Mouse (Mus musculus) layer of hippocampus, adult 11-12 months (tissue): ENCODE measurements around the gene Fnbp1.
"Not testable (repeated sequence)": the region's sequence is repeated elsewhere in the genome, so short reads cannot be mapped to it uniquely, and the experiment has no call there.

Experiments used
- DNase-seq: peaks from one replicate; pipeline ENCODE4 v3.0.0; 2022; ENCODE audit warnings: low spot score

The Fnbp1 gene

DNA sequence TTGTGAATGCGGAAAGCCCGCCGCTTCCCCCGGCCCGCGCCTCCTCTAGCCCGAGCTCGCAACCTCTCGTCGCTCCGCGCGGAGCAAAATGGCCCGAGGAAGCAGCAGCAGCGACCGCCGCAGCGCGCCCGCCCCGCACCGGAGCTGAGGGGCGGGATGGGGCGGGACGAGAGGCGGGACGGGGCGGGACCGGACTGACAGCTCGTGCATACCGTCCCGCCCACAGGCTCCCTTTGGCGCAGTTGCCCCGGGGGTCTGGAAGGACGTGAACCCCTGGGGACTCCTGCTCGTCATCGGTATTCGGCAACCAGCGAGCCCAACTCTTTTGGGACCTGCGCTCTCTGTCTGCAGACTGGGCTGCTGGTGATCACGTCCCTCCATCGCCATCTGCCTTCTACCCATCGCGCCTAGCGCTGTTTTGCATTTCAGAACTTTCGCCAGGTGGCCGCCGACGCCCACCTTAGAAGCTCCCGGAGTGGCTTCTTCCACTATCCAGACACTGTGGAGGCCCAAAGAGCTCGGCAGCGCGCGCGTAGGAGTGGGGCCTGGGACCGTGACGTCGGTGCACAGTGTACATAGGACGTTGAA, at the start of gene Fnbp1:
Fnbp1 (minus strand) TSS at position 142 of the 588 bp plus-strand sequence.
- DNase-seq, result peak; percentile 88

GRCm38 (mm10) chr2:31189654-31190053, 47.8 kb upstream of the Fnbp1 start:
- DNase-seq, result no peak

GRCm38 (mm10) chr2:31188691-31189090, 46.9 kb upstream of the Fnbp1 start:
- DNase-seq, result no peak

- DNase-seq, result no peak
These were observed 42.0 kb upstream of the Fnbp1 start for GRCm38 (mm10) chr2:31183830-31184229.

DNA sequence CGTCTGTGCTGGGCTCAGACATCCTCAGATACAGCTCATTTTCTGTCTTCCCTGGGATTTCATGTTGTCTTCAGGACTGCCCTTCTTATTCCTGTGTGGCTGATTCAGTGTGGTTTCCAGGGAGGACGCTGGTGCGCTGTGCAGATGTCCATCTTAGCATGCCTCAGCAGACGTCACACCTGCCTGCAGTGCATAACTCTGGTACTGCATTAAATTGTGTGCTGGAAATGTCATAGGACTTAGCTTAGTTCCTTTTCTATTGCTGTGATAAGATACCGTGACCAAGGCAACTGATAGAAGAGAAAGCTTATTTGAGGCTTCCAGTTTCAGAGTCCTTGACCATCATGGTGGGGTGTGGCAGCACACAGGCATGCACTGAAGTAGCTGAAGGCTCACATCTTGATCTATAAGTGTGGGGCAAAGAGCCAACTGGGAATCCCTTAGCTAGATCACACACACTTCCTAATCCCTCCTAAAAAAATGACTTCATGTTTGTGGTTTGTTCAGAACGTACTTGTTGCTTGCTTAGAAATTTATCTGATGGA, 41.0 kb upstream of the Fnbp1 start:
- DNase-seq, result no peak

- DNase-seq, result no peak
These were observed 38.3 kb upstream of the Fnbp1 start for GRCm38 (mm10) chr2:31180081-31180551.

GRCm38 (mm10) chr2:31179471-31179870, 37.7 kb upstream of the Fnbp1 start:
- no peak for DNase-seq

GRCm38 (mm10) chr2:31178593-31178992, 36.8 kb upstream of the Fnbp1 start:
- DNase-seq, result not testable (repeated sequence)

DNA sequence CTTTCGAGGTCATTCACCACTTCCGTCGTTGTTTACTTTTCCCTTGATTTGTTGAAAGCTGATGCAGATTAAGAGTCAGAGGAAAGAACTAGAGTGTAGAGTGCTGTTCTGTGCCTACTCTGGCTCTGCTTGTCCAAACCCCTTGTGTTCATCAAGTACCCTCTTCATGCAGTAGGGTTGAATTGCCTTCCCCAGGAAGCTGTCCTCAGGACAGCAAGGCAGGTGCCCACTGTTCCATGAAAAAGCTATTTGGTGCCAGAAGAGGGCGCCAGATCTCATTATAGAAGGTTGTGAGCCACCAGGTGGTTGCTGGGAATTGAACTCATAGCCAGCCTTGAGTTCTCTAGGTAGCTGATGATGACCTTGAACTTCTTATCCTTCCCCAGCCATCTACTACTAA, 31.5 kb upstream of the Fnbp1 start:
- no peak for DNase-seq

- DNase-seq, result no peak
These were observed 30.7 kb upstream of the Fnbp1 start for GRCm38 (mm10) chr2:31172536-31172935.

GRCm38 (mm10) chr2:31172001-31172400, 30.2 kb upstream of the Fnbp1 start:
- DNase-seq, result peak; percentile 25

- DNase-seq, result no peak
These were observed 28.4 kb upstream of the Fnbp1 start for GRCm38 (mm10) chr2:31170164-31170563.

GRCm38 (mm10) chr2:31169001-31169400, 27.2 kb upstream of the Fnbp1 start:
- DNase-seq, result no peak

DNA sequence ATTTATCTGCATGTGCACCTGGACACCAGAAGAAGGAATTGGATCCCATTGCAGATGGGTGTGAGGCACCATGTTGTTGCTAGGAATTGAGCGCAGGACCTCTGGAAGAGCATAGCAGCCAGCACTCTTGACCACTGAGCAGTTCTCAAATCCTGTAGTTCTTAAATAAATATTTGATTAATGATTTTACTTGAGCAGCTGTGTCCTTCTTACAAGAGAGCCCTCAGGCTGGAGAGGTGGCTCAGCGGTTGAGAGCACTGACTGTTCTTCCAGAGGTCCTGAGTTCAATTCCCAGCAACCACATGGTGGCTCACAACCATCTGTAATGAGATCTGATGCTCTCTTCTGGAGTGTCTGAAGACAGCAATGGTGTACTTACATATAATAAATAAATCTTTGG, 25.8 kb upstream of the Fnbp1 start:
- not testable (repeated sequence) for DNase-seq

GRCm38 (mm10) chr2:31165529-31165928, 23.7 kb upstream of the Fnbp1 start:
- no peak for DNase-seq

- DNase-seq, result no peak
These were observed 23.1 kb upstream of the Fnbp1 start for GRCm38 (mm10) chr2:31164841-31165455.

DNA sequence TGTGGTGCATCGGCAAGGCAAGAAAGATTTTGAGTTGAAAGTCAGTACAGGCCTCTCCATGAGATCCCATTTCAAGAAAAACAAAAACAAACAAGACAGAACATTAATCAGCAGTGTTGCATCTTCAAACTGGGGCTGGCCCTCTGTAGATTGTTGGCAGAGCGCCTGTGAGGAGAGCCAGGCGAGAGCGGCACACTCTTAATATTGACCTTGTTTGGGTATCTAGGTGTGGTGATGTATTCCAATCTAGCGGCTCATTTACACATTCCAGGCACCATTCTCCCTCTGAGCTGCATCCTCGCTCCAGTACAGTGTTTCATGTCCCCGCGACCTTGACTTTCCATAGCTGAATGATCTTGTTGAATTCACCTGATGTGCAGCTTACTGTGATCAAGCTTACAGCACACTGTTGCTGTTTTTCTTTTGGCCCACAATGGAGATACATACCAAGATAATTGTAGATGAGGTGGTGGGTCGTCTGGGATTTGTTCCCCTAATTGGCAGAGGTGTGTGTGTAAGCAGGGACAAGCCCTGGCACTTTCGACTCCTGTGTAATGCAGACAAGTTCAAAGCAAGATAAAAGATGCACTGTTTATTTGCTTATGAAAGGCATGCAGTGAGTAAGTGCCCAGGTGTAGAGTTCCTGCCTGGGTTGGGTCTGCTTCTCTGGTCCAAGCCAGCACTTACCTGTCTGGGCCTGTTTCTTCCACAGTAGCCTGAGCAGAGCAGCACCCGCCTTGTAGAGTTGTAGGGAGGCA, 21.7 kb upstream of the Fnbp1 start:
- DNase-seq, result no peak

DNA sequence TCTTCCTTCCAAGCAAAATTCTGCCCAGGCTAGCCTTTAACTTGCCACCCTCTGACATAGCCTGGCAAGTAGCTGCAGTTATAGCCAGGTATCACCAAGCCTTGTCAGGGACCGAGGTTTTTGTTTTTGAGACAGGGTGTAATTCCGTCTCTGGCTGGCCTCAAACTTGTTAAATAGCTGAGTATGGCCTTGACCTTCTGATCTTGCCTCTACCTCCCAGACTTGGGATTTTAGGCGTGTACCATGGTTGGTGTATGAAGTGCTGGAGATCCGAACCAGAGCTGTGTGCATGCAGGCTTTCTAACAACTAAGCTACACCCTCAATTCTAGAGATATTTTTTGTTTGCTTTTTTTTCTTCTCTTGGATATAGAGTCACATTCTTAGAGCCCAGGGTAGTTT, 19.8 kb upstream of the Fnbp1 start:
- no peak for DNase-seq

DNA sequence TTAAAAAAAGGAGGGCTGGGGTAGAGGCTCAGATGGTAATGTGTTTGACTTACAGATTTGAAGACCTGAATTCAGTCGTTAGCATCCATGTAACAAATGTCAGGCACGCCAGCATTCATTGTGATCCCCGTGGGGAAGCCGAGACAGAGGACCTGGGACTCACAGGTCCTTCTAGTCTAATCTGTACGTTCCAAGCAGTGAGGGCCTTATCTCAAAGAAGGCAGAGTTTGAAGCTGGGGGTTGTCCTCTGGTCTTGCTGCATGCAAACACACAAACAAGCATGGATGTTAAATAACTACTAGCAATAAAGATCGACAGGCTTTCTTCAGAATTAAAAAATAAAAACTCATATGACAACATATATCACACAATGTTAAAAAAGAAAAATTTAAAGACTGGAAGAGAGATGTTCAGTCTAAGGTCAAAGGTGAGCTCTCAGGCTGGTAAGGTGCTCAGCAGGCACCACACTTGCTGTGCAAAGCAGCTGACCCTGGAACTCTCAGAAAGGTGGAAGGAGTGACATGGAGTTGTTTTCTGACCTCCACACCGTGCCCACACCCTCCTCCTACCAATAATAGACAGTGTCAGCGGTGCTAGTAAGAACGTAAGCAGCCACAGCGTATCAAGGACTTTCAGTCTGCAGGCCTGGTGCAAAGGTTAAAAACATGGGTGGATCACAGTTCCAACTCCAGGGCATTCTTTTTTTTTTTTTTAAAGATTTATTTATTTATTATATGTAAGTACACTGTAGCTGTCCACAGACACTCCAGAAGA, 18.5 kb upstream of the Fnbp1 start:
- DNase-seq, result no peak

GRCm38 (mm10) chr2:31156846-31157245, 15.0 kb upstream of the Fnbp1 start:
- no peak for DNase-seq

GRCm38 (mm10) chr2:31151892-31152812, 10.3 kb upstream of the Fnbp1 start, which contains the start of gene Gpr107:
TSS of gene Gpr107 (plus strand) at chr2:31152316.
- peak; percentile 79 for DNase-seq
